Mouse (Mus musculus): ENCODE data around the gene Ano2.

Ano2 gene

DNA sequence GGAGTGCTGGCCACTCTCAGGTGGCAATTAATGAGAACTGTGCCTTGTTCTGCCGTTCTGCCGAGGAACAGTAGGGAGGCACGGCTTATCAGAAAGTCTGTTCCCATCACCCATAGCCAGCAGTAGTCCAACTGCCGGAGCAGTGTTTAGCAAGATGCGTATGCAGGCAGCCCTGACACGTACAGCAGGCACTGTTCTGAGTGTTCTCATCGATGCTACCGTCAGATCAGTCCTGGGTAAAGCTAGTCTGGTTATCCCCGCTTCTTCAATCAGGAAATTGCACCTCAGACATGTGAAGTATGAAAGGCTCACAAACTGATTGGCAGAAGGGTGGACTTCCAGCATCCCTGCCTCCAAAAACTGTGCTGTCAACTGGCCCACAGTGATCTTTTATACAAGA is 224.2 kb downstream of the Ano2 start:
- DNase-seq (ENCODE audit: low spot score), result no peak

DNA sequence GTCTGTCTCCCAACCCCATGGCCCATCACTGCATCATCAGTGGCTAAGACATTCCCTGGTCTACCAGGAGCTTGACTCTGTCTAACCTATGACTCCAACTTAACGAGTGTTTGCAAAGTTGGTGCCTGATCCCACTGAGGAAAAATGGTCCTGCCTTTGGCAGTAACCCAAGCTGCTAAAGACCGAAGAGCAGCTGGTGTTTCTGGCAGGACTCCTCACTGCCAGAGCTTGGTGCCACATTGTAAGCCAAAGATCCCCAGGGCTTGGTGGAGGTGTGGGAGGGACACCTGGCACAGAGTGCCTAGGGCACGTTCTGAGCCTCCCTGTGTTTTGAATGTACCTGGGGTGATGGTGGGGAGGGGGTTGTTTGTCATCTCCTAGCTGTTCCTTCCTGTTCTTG is 232.5 kb downstream of the Ano2 start:
- no peak for DNase-seq (ENCODE audit: low spot score)

DNA sequence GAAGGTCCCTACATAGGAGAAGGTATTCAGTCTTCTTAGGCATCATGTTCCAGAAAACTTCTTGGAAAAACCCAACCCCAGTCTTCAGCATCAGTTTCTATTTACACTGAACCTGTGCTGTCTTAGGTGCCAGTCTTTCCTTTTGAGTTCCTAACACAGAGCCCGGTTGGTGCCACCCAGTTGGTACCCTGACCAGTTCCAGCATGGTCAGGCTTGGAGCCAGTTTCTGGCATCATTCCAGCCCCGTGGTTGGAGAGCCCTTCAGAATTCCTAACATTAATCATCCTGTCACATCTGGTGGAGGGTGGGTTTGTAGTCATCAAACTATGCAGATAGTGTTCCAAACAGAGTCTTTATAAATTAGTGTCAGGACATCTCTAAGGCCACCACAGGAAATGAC is 234.8 kb downstream of the Ano2 start:
- no peak for DNase-seq (ENCODE audit: low spot score)

DNA sequence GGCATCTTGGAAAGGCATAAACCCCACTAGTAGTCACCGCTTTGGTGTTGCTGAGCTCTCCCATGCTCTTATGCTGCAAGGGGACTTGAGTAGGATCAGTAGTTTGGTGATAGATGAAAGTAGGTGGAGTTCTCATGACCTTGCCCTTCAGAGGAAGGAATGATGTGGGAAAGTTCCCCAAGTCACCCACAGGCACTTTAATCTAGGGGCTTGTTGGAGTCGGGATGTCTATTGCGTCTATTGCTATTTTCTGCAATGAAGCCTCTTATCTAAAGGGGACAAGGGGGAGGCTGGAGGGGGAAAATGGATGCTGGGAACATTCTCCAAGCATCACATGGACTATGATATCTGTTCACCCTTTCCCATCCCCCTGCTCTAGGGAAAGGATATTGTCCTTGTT is 235.6 kb downstream of the Ano2 start:
- no peak for DNase-seq (ENCODE audit: low spot score)

DNA sequence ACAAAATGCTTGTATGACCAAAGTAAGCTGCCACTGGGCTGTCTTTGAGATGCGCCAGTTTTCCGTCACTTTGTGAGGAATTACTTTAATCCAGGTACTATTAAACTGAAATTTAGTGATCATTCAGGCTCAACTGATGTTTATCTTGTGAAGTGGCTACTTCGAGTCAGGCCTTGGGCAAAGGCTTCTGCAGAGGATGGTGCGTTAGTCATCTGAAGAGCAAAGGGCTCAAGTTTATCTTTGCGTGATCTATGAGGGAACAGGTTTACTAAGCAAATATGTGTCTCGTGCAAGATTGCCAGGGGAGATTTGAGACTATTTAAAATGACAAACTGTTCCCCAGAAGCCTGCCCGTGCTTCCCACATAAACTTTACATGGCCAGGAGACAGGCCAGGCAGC is 241.7 kb downstream of the Ano2 start:
- no peak for DNase-seq (ENCODE audit: low spot score)

DNA sequence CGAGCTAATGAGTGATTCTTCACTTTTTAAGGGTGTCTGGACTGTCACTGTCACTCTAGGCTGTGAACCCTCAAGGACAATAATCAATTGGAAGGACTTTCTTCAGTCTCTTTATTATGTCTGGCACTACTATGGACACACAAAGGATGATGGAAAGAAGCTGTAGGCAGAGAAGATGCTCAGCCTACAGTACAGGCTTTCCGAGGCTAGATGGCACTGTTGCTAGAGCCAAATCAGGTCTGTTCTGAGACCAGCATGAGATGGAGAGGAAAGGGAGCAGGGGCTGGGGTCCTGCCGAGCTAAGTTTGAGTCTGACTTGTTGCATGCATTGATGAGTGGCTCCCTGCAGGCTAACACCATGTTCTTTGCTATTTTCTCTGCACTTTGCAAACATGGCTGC is 264.7 kb downstream of the Ano2 start:
- peak; percentile 6 for DNase-seq (ENCODE audit: low spot score)

DNA sequence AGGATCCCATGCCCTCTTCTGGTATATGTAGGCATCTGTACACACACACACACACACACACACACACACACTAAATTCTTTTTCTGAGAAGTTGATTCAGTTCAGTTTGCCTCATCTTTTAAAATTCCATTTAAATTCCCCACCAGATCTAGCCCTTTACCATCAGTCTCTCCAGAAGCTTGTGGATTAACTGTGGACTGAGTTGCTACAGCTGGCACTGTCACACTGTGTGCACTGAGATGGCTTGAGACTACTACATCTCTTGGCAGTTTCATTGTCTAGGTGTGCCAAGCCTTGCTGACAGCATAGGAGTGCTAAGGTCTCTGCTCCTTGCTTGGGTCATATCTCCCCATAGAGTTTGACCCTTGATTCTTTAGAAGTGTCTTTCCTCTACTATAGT is 283.3 kb downstream of the Ano2 start:
- no peak for DNase-seq (ENCODE audit: low spot score)

DNA sequence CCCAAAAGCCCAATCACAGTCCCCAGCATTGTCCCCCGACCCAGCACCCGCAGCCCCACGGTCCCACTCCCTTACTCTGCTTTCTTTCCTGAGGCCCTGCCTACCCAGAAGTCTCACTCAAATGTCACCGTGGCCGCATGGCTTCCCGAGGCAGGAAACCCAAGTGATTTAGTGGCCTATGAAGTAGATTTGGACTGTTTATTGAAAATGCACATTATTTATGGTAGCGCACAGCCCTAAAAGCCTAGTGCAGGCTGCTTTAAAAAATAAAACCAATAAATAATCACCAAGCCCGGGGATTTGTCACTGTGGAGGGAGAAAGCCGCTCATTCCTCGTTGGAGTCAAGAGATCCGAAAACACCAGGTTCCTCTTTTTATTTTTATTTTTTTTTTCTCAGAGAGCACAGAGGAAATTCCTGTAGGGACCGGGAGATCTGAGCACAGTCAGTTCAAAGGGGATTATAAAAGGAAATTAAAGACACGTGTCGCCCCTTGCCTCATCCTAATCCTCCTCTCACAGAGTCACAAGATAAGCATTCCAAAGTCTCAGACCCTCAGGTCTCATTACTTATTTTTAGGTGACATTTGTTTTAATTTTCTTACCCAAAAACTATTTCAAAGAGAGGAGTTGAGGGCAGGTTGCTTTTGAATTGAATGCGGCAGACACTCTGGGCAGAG is 285.7 kb downstream of the Ano2 start:
- DNase-seq (ENCODE audit: low spot score), result no peak

DNA sequence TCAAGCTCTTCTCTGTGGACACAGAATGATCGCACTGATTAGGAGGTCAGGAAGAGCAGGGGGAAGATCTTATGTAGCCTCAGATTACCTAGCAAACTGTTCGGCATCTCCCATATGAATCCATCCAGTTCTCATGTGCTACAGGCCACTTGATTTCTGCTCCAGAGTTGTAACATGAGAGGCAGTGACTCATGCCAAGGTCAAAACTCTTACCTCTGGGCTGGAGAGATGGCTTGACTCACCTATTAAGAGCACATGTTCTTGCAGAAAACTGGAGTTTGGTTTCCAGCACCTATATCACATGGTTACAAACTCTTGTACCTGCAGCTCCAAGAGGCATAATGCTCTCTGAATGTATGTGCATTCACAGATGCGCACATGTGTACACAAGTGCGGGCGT is 289.4 kb downstream of the Ano2 start:
- no peak for DNase-seq (ENCODE audit: low spot score)

DNA sequence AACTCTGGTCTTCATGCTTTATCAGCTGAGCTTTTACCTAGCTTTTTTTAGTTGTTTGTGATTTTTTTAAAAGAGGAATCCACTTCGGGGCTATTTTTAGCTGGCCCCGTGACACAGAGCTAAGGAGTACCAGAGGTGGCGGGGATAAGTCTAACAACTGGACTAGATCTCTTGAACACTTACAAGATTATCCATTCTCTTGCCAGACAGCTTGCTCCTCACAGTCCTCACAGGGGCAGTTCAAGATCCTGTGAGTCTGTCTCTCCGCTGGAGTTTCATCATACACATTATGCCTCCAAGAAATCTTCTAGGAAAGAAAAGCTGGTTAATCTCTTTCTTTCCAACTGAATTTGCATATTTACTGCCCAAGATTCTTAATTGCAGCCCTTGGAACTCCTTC is 293.8 kb downstream of the Ano2 start:
- no peak for DNase-seq (ENCODE audit: low spot score)

DNA sequence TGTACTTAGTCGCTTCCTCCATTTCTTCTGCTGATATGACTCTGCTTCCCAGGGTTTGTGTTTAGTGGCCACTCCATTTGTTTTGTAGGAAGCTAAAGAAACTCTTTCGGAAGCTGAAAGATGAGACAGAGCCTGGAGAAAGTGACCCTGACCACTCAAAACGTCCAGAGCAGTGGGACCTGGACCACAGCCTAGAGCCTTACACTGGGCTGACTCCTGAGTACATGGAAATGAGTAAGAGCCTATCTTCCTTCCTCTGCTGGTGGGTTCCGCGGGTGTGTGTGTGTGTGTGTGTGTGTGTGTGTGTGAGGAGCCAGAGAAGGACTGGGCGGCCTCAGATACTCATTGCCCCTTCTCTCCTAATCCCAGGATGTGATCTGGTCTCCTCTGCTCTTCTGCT is 302.5 kb downstream of the Ano2 start:
- no peak for DNase-seq (ENCODE audit: low spot score)

DNA sequence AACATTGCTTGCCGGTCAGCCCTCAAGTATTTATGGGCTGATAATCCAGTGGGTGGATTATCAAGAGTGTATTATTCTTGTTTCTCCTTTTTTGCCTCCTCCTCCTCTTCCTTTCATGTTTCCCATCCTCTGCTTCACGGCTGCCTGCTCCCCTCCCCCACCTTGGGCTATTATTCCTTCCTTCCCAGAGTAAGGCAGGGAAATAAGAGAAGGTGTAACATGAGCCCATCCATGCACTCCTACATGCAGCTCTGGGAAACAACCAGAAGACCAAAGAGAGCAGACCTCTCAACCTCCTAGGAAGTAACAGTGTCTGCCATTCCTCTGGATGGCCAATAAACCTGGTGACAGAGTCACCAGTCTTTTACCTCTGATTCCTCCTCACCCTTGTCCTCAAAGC is 311.6 kb downstream of the Ano2 start:
- DNase-seq (ENCODE audit: low spot score), result no peak

DNA sequence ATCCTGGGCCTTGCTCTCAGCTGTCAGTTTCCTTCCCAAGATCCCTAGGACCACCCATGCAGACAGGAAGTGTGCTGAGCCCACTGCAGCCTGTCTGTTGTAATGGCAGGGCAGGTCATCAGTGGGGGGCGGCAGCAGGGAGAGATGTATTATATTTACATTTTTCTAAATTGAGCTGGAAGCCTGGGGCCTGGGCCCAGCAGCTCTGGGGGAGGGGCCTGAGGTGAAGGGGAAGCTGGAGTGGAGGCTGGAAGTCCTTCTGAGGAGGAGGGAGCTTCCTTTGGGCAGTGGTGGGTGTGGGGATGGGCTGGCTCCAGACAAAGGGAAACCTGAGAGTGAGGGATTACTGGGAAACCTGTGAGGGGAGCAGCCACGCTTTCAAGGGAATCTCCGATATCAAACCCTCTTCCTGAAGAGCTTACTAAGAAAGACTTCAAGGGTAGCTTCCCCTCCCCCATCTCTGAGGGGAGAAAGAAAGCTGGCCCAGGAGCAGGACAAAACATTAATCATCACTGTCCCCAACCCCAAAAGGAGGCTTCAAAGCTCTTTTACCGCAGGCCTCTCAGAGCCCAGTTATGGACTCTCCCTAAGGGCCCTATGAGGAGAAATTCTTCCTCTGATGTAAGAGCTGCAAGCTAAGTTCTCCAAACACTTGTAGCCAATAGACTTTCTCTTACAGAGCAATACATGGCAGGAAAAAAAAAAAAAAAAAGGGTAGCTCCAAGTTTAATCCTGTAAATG is 313.0 kb downstream of the Ano2 start:
- DNase-seq (ENCODE audit: low spot score), result no peak

DNA sequence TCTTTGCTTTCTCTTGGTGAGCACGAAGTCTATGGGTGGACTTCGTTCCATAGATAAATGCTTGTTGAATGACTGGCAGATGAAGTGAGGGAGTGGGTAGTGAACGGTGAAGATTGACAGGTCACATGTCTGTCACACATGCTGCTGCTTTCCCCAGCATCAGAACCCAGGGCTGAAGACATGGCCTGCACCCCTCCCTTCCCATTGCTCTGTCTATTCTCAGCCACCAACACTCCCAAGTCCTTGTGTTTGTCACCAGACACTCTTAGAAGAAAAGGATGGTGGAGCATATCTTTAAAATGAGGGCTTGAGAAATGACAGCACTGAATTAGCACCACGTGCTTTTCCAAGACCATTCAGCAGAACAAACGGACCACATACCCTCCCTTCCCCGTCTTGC is 316.4 kb downstream of the Ano2 start:
- no peak for DNase-seq (ENCODE audit: low spot score)

DNA sequence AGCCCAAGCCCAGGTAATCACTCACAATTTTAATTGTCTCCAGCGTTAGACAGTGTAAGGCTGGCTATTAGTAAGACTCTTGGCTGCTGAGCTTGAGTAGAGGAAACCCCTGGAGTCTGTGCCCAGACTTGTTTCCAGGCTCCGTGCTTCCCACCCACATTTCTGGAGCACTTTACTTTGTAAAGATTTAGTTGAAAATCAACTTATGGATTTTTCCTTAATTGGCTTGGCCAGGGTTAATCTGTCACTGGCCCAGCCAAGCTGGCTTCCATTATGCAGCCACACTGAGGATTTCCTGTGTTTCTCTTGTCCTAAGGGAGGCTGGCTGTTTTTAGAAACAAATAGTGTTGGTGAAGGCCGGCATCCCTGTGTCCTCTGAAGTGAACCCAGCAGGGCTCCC is 318.9 kb downstream of the Ano2 start:
- DNase-seq (ENCODE audit: low spot score), result no peak

DNA sequence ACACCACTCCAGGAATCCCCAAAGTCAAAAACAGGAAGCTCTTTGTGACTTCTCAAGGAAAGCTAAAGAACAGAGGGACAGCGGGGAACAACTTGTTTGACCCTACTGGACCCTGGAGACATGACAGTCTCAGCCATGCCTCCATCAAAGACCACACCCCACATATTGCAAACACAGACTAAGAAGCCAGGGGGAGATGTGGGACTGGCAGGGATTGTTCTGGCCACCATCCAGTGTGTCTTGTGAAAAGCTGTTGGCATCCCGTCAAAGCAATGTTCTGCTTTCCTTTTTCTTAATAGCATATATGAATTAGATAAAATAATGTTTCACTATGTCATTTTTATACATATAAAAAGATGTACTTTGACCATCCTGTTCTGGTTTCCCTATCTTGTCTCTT is 326.8 kb downstream of the Ano2 start:
- no peak for DNase-seq (ENCODE audit: low spot score)

DNA sequence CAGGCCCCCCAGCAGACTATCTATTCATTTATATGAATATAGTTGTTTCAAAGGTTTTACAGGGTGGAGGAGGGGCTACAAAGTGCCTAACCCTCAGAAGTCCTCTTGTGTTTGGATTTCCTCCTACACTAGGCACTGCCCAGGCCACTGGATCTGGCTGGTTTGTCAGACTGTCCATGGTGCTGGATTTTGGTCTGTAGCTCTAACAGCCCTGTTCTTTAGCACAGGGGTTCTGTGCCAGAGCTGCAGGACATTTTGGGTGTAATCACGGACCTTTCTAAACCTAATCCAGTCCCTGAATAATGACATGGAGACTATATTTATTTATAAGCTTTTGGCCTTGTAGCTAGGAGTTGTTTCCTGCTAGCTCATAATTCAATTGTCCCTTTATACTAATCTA is 328.2 kb downstream of the Ano2 start:
- DNase-seq (ENCODE audit: low spot score), result no peak

DNA sequence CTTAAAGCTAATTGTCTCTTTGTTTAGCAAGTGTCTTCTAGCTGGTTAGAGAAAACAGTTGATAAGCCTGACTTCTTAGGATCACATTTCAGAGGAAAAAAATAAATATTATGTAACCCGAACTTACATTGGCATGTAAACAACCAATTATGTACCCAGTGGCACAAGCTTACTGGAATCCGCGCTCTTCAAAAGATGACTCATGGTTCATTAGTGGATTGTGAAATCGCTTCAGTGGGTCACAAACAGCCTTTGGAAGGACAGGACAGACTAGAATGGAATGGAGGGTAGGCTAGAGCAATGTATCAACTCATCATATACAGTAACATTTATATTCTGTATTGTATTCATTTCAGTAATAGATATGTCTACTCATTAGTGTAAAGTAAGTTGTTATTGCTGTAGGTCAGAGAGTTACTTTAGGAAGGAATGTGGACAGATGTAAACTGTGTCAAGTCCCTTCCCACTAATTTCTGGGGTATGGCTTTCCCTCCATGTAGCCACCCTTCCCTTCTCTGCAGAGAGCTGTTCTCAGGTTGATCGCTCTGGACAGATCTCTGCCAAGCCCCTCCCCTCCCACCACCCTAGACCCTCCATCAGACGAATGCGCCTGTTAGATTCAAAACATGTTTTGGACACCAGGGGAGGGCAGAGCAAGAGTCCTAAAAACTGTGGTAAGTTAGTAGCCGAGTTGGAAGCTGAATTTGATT is 343.6 kb downstream of the Ano2 start:
- no peak for DNase-seq (ENCODE audit: low spot score)

DNA sequence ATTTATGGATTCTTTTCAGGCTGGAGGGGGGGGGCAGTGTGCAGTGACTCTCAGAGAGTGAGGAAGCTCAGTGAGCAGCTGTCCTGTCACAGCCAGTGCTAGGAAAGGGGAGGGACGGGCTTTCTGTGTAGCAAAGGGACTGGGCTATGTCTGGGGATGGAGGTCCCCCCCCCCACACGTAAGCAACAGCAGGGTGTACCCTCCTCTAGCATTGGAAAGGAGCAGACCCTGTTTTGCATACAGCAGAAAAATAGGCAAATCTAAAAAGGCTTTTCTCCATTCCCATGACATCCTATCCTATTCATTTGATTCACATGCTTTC is 344.1 kb downstream of the Ano2 start:
- DNase-seq (ENCODE audit: low spot score), result no peak

DNA sequence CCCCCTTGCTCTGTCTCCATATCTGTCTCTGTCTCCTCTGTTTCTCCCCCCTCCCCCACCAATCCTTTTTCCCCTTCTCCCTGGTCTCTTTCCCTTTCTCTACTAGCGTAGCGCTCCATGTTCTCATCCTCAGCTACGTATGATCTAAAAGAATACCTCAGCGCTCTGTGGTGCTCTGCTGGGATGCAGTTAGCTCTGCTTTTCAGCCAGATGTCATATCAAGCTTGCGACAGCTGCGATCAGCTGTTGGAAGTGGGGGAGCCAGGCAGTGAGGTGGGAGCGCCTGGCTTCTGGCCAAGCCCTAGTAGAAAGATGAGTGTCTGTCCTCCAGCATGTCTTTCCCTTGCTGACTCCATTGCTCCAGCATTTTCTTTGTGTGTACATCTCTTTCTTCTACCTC is 344.5 kb downstream of the Ano2 start:
- no peak for DNase-seq (ENCODE audit: low spot score)

DNA sequence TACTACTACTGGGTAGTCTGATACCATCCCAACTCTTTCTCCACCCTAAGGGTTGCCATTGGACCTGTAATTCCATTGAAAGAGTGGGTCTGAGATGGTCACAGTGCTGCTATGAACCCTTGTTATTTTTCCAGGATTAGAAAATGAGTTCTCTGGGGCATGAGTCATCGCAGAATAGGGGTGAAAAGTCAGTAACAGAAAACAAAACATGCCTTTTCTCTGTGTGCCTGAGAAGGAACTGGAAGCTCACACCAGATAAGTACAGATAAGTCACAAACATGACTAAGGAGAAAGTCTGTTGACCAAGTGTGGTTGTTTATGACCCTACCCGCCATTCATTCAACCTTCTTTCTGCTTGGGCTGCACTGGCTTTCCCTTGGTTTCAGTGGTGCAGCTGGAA is 345.4 kb downstream of the Ano2 start:
- no peak for DNase-seq (ENCODE audit: low spot score)

DNA sequence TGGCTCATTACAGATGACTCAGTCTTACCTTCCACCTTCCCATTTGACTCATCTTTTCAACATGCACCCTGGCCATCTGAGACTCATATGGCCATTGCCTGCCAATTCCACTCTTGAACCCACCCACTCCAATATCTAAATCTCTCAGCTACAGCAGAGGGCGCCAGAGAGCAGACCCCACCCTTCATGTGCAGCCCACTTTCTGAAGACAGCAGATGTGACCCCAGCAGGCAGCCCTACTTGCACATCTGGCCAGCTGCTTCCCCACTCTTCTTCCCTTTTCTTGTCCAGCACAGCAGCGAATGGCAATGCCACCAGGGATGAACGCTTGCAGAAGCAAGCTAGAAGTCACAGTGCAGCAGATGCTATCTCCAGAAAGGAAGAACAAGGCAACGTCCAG is 355.7 kb downstream of the Ano2 start:
- DNase-seq (ENCODE audit: low spot score), result no peak

DNA sequence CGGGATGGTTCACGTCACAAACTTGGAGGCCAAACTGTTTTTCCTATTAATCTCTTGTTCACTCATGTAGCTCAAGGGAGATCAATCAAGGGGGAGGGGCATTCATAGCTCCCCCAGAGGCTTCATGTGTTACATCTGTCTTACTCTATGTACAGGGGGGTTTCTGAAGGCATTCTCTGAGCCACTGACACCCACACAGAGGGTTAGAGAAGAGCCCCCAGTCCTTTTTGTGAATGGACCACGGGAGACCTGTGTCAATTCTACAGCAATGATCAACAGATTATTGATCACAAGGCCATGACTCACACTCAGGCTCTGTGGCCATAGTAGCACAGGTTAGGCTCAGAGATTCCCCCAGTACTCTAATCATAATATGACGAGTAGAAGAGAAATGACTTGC is 358.0 kb downstream of the Ano2 start:
- DNase-seq (ENCODE audit: low spot score), result no peak

DNA sequence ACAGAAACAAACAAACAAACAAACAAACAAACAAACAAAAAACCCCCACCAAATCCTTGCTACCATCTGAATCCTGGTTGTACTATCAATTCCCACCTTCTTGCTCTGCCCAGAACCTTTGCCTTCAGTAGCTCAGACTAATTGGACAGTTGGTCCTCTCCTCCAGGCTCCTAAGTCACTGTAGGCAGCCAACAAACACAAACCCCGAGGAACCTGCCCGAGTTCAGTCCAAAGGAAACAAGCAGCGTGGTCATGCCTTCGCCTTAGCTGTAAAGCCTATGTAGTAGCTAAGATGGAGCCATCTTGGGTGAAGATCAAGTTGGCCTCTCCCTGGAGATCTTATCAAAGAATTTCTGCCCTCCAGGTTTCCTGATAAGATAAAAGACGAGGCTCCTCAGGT is 362.9 kb downstream of the Ano2 start:
- DNase-seq (ENCODE audit: low spot score), result no peak

All from layer of hippocampus, adult 9-10 months (tissue).